Mouse (Mus musculus) intestine, postnatal 0 days (tissue): ENCODE data around the gene Ulk3. TPM values are rescaled to one million over a fixed set of nuclear protein-coding genes. Genes with fewer than 3 reads are reported as not detected.

ENCODE experiments used
- ATAC-seq: fragments of 200-750 bp; cut with Nextera tagmentation; 2 replicates; pipeline ENCODE4 v1.8.0; 2017; ENCODE audit warnings: mild to moderate bottlenecking, moderate TSS enrichment, moderate library complexity
- H3K27ac ChIP-seq: fragments of 300-500 bp; sonication (generic); 2 replicates; pipeline ENCODE4 v1.5.1; 2014; ENCODE audit warnings: mild to moderate bottlenecking, low read depth, low read length, moderate library complexity
- H3K27me3 ChIP-seq: fragments of 300-500 bp; sonication (generic); replicated peaks from 2 replicates; pipeline ENCODE4 v1.6.1; 2014; ENCODE audit warnings: low read length, mixed read lengths; ENCODE audit not compliant: control insufficient read depth, insufficient read depth
- H3K36me3 ChIP-seq: fragments of 300-500 bp; sonication (generic); 2 replicates; pipeline ENCODE4 v1.6.1; 2014; ENCODE audit warnings: mild to moderate bottlenecking, moderate library complexity; ENCODE audit not compliant: control insufficient read depth, insufficient read depth
- H3K4me1 ChIP-seq: fragments of 300-500 bp; sonication (generic); replicated peaks from 2 replicates; pipeline ENCODE4 v1.6.1; 2014; ENCODE audit warnings: antibody characterized with exemption, low read length, mixed read lengths; ENCODE audit not compliant: control insufficient read depth, insufficient read depth
- H3K4me2 ChIP-seq: fragments of 300-500 bp; sonication (generic); replicated peaks from 2 replicates; pipeline ENCODE4 v1.6.1; 2014; ENCODE audit warnings: low read depth, mild to moderate bottlenecking, moderate library complexity
- H3K4me3 ChIP-seq: fragments of 300-500 bp; sonication (generic); 2 replicates; pipeline ENCODE4 v1.5.1; 2014; ENCODE audit warnings: low read depth, low read length
- H3K9ac ChIP-seq: fragments of 300-500 bp; sonication (generic); 2 replicates; pipeline ENCODE4 v1.6.1; 2014; ENCODE audit warnings: mild to moderate bottlenecking, low read depth, low read length
- H3K9me3 ChIP-seq: fragments of 300-500 bp; sonication (generic); 2 replicates; pipeline ENCODE4 v1.6.1; 2016; ENCODE audit warnings: mixed run types; ENCODE audit not compliant: control insufficient read depth
- CTCF ChIP-seq: sonication (generic); IDR thresholded peaks from 2 replicates; pipeline ENCODE4 v1.5.1; 2016; ENCODE audit warnings: low read depth, mild to moderate bottlenecking, control low read depth, antibody characterized with exemption, moderate library complexity
- WGBS: fragments of 180-500 bp; shearing (Covaris S2); extraction: QIAGEN DNeasy Blood & Tissue Kit; methylation state at CpG from one replicate; pipeline ENCODE4 v1.1.7; 2014; 5-methylcytosine and 5-hydroxymethylcytosine counted together
- polyA plus RNA-seq: library from polyadenylated mRNA; unstranded; fragments of >200 nt; fragmentation: Nextera tagmentation; extraction: Ambion mirVana; gene quantifications from 2 replicates; pipeline ENCODE4 v1.2.1, GENCODE M21; 2015

The Ulk3 gene
- polyA plus RNA-seq, result 8.3 and 10.3 TPM in 2 replicates

DNA sequence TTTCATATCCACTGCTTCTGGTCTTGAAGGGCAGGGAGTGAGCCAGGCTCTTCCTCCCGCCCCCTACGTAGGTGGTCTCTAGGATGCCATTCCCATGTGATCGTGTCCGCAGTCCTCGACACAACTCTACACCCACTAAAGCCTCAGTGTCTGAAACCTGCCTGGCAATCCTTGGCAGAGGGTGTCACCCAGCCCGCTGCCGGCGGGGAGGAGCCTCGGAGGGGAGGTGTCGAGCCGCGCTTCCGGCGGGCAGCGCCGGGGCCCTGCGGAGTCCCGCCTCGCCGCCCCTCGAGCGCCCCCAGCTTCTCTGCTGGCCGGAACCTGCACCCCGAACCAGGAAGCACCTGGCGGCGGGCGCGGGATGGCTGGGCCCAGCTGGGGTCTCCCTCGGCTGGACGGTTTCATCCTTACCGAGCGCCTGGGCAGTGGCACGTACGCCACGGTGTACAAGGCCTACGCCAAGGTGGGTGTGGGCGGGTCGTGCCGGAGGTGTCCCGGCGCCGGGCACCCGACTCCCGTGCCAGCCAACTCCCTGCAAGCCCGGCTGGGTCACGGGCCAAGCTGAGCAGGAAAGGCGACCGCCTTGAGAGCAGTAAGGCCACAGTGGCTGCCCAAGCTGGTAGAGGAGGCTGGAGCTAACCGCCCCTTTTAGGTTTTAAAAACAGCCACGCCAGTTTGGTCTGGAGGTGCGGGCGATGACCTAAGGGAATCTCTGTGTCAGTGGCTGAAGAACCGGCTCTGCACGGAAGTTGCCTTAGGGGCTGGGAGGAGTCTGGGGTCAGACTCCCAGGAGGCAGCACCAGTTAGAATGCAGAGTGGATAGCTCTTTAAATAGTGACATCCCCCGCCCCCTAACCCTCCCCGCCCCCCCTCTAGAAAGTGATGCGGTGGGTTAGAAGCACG is at the start of gene Ulk3:
Gene Ulk3, plus strand, starts transcription at position 229 of the 903 bp plus-strand sequence.
- TF ChIP-seq CTCF, result peak; percentile 64
- Histone ChIP-seq H3K4me2 (peak within 1 kb of the TSS; percentile 96), H3K27me3 (no peaks in the 10 kb centered on the region), H3K9me3 (no peaks in the 10 kb centered on the region), H3K36me3 (peaks cover 51% of the 10 kb centered on the region), H3K27ac (peak within 1 kb of the TSS; percentile 79), H3K4me1 (no peaks in the 10 kb centered on the region), H3K4me3 (peak within 1 kb of the TSS; percentile 78), H3K9ac (peak within 1 kb of the TSS; percentile 79)
- WGBS, result under 1% methylated on average over 58 of the region's 58 CpGs
- ATAC-seq, result peak; percentile 77

DNA sequence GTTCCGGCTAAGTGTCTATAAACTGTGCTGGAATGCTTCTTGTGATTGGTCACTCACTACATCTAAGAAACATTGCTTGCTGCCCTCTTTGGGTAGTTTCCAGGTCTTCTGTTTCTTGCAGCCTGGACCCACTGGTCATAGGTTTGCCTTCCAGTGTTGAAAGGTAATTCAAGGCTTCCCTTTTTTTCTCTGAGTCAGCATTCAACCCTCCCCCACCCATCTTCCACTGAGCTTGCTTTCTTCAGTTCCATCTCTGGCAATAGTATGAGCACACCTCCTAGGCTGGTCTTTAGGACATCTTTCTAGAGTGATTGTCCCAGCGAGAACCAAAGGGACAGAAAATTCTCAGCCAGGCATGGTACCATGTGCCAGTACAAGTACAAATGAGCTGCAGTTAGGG is 49.7 kb upstream of the Ulk3 start:
- Histone ChIP-seq H3K27me3 (no peaks in the 10 kb centered on the region), H3K9ac (no peak overlapping the region), H3K4me1 (0 out of 2 replicates have a peak, but pooled peaks cover 4% of the 10 kb centered on the region), H3K9me3 (no peaks in the 10 kb centered on the region), H3K4me3 (no peak overlapping the region), H3K27ac (no peak overlapping the region), H3K4me2 (no peak overlapping the region), H3K36me3 (peaks cover 31% of the 10 kb centered on the region)
- 89% methylated on average over 2 of the region's 2 CpGs for WGBS
- TF ChIP-seq CTCF, result no peak
- ATAC-seq, result no peak

DNA sequence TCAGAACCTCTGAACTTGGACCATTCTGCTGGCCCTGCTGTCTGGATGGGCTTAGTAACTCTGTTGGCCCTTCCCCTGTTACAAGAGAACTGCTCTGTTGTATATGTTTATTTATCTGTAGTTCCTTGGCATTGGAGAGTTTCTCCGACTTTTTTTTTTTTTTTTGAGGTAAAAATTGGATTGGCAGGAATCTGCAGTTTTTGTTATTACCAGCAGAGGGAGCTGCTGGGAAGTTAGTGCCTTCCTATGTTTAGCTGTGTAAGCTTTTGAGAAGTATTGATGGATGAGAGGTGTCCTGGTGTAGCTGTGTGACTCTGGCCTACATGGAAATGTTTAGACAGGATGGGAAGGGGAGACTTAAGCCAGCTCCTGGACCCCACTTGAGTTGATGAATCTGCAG is 47.9 kb upstream of the Ulk3 start:
- no peaks in the 10 kb centered on the region for H3K9me3 ChIP-seq
- H3K36me3 ChIP-seq, result peaks cover 48% of the 10 kb centered on the region
- H3K27ac ChIP-seq, result no peak overlapping the region
- no peaks in the 10 kb centered on the region for H3K27me3 ChIP-seq
- ATAC-seq, result no peak
- no peak overlapping the region for H3K9ac ChIP-seq
- H3K4me1 ChIP-seq, result 0 out of 2 replicates have a peak, but pooled peaks cover 4% of the 10 kb centered on the region
- H3K4me3 ChIP-seq, result no peak overlapping the region
- H3K4me2 ChIP-seq, result no peak overlapping the region
- TF ChIP-seq CTCF, result peak; percentile 84
- 0% methylated on average over 1 of the region's 1 CpGs for WGBS

DNA sequence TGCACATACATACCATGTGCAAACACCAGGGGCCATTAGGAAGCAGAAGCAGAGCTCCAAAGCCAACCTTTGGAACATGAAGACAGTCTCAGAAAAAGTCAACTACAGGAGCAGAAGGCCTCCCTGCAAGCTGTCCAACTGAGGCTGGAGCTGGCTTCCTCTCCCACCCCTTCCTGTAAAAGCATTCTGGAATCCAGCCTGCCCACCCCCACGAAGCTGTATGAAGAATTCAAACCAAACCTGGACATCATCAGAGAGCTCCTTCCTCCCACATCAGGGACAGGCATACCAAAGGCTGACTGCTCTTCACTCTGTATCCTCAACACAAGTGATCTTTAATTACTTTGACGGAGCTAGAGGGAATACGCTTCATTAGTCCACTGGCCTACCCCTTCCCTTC is 45.3 kb upstream of the Ulk3 start:
- Histone ChIP-seq H3K4me3 (no peak overlapping the region), H3K27ac (no peak overlapping the region), H3K4me2 (no peak overlapping the region), H3K9ac (no peak overlapping the region), H3K9me3 (no peaks in the 10 kb centered on the region), H3K4me1 (no peaks in the 10 kb centered on the region), H3K27me3 (no peaks in the 10 kb centered on the region), H3K36me3 (peaks cover 66% of the 10 kb centered on the region)
- no peak for TF ChIP-seq CTCF
- ATAC-seq, result no peak
- WGBS, result 71% methylated on average over 3 of the region's 3 CpGs

DNA sequence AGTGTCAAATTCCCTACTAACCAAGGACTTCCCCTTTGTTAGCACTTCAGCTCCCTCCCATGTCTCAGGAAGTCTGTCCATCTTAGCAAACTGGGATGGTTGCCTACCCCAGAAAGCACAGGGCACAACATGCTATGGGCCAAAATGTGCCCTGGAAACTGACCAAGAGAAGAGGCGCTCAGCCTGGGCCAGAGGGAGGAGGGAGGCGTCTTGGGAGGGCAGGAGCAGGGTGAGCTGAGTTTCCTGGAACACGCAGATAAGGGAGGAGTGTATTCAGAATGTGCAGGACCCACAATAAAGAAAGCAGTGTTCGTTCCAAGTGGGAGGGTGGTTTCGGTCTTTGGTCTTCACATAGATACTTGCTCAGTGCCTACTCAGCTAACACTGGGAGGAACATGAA is 42.0 kb upstream of the Ulk3 start:
- Histone ChIP-seq H3K4me3 (no peak overlapping the region), H3K9me3 (no peaks in the 10 kb centered on the region), H3K4me2 (no peak overlapping the region), H3K27me3 (no peaks in the 10 kb centered on the region), H3K4me1 (peaks cover 2% of the 10 kb centered on the region; the same call in 1 of the 2 replicates), H3K9ac (no peak overlapping the region), H3K36me3 (peaks cover 64% of the 10 kb centered on the region), H3K27ac (no peak overlapping the region)
- no peak for TF ChIP-seq CTCF
- no peak for ATAC-seq
- WGBS, result 51% methylated on average over 5 of the region's 5 CpGs

DNA sequence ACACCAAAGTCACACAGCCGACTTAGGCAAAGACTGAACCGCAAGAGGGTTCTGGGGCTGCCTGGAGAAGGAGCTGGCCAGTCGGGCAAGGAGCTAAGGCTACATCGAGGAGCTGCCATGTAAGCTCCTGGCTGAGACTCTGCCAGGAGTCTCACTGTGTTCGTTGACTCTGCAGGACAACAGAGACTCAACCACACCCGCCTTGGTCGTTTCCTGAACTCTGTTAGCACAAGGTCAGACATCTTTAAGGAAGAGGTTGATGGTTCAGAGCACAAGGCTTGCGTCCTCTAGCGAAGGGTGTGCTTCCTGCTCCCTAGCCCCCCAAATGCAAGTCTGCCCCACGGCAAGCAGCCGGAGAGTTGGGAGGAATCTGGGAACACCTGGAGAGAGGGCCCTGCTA is 41.4 kb upstream of the Ulk3 start:
- ATAC-seq, result no peak
- no peak overlapping the region for H3K27ac ChIP-seq
- H3K36me3 ChIP-seq, result peaks cover 59% of the 10 kb centered on the region
- no peak overlapping the region for H3K9ac ChIP-seq
- TF ChIP-seq CTCF, result no peak
- no peaks in the 10 kb centered on the region for H3K27me3 ChIP-seq
- 82% methylated on average over 11 of the region's 11 CpGs for WGBS
- H3K4me3 ChIP-seq, result no peak overlapping the region
- H3K9me3 ChIP-seq, result no peaks in the 10 kb centered on the region
- no peak overlapping the region for H3K4me2 ChIP-seq
- peaks cover 2% of the 10 kb centered on the region; the same call in 1 of the 2 replicates for H3K4me1 ChIP-seq
